Mouse (Mus musculus) ovary, adult 18-20 months (tissue): ENCODE measurements around the gene Gm6812.
"Not testable (repeated sequence)": the region's sequence is repeated elsewhere in the genome, so short reads cannot be mapped to it uniquely, and the experiment has no call there.

Experiments used
- DNase-seq: peaks from one replicate; pipeline ENCODE4 v3.0.0; 2022; ENCODE audit warnings: low spot score, mixed read lengths

The Gm6812 gene

GRCm38 (mm10) chrX:68892953-68893352 lies at the start of gene Gm6812:
TSS of gene Gm6812 (minus strand) at chrX:68893053.
- DNase-seq, result not testable (repeated sequence)

GRCm38 (mm10) chrX:68865145-68865544 lies 27.7 kb downstream of the Gm6812 start:
- DNase-seq, result no peak
